Mouse (Mus musculus) bone marrow, adult 2 months (tissue): Measurements from ENCODE around the gene Wasf1.

Experiments
- CTCF ChIP-seq: fragments of 200-500 bp; IDR thresholded peaks from 2 replicates; pipeline ENCODE4 v1.5.1; 2011; ENCODE audit warnings: low read length, control low read depth; ENCODE audit not compliant: control insufficient read depth, insufficient read depth
- POLR2A ChIP-seq: fragments of 200-500 bp; IDR thresholded peaks from 2 replicates; pipeline ENCODE4 v1.6.1; 2011; ENCODE audit warnings: low read depth, mild to moderate bottlenecking, control low read depth, low read length, borderline replicate concordance; ENCODE audit not compliant: control insufficient read depth

- TF ChIP-seq POLR2A (no peak), CTCF (no peak)
Measured at GRCm38 (mm10) chr10:40885432-40885831, 2.2 kb downstream of the Wasf1 start.
